Mouse (Mus musculus) testis, postnatal 10 days (tissue): Measurements from ENCODE around the gene Slc28a3.

Source experiments
- DNase-seq: peaks from one replicate; pipeline ENCODE4 v3.0.0; 2021; ENCODE audit warnings: low spot score

Slc28a3 gene

GRCm38 (mm10) chr13:58560497-58561138 lies 50.1 kb downstream of the Slc28a3 start:
- peak; percentile 68 for DNase-seq

DNA sequence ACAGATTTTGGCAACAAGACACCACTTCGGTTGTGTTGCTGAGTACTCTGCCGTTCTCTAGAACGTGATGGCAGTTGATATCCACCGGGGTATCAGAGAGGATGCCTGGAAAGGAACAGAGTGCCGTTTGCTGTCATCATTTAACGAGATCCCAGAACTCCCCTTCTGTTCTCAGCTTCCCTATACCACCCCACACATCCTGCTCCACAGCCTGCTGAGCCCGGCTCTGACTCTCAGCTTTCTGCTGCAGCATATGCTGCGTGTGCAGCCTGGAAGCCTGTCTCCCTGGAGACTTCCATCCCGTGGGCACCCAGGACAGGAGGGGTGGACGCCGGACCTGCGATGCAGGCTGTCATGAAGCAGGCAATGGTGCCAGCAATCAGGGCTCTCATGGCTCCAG lies 52.5 kb downstream of the Slc28a3 start:
- no peak for DNase-seq

GRCm38 (mm10) chr13:58556018-58556417 lies 54.7 kb downstream of the Slc28a3 start:
- DNase-seq: peak; percentile 62

DNA sequence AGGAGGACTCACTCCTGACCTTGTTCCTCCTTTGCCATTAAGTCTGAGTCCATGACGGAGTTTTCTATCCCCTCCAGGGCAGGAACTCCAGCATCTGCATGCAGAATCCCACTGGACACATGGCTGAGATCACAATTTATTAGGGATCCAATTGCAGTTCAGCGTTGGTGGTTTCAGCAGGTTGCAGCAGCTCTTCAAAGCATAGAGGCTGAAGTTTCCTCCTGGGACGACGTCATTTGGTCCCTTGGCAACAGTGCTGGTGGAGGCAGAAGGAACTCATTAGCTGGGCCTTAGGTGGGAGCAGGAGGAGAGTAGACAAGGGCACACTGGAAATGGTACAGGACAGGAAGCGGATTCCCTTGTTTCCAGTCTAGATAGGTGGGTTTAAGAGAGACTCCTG lies 55.1 kb downstream of the Slc28a3 start:
- DNase-seq: no peak

GRCm38 (mm10) chr13:58551924-58552323 lies 58.8 kb downstream of the Slc28a3 start:
- no peak for DNase-seq

- DNase-seq: no peak
These were observed 63.1 kb downstream of the Slc28a3 start for GRCm38 (mm10) chr13:58547570-58547969.

GRCm38 (mm10) chr13:58543688-58544408 lies 66.8 kb downstream of the Slc28a3 start:
- no peak for DNase-seq

DNA sequence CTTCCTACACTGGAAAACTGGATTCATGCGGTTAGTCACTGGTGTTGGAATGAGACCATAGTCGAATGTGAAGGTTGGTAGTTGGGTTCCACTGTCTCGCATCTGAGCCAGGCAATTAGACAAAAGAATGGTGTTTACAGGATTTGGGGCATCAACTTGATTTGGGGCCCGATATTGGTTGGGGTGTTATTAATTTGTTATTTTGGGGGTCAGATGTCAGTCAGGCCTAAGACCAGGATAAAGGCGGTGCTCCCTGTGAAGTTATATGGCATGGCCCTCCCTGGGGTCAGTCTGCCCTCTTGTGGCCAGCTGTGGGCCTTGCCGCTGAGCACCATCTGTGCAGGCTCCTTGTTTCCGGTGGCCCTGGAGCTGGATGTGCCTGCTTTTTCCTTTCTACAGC lies 67.6 kb downstream of the Slc28a3 start:
- peak; percentile 91 for DNase-seq

DNA sequence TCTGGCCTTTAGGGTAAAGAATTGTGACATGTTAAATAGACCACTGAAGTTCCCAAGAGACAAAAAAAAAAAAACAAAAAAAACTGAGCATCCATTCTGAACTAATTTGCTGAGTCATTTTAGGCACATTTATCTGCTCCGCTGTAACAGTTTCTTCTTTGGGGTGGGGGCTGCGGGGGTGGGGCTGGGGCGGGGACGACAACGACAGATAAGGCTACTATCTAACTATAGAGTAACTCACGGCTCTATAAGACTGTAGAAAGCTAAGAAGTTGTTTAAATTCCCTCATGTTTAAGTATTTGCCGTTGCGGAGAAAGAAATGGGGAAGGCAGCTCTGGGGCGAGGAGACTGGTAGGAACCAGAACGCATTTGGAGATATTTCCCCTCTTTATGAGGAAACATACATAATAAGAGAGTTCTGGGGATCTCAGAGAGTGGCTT lies 68.1 kb downstream of the Slc28a3 start:
- no peak for DNase-seq

- DNase-seq: no peak
These were observed 68.5 kb downstream of the Slc28a3 start for GRCm38 (mm10) chr13:58542167-58542566.

- DNase-seq: no peak
These were observed 69.1 kb downstream of the Slc28a3 start for GRCm38 (mm10) chr13:58541620-58542019.

DNA sequence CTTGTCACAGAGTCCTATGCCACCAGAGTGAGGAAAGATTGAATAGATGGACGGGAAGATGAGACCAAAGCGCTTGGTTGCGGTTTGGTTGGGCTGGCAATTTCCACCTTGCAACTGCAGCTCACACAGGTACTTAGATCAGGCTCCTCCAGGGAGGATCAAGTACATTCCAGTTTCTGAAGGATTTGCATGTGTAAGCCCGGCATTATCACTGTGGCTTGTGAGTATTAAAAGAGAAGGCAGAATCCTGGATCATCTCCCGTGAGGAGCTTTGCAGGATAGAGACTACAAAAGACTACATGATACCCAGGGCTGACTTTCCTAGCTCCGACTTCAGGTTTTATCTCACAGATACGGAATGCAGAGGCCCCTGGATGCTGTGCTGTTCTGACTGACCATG lies 71.7 kb downstream of the Slc28a3 start:
- no peak for DNase-seq

DNA sequence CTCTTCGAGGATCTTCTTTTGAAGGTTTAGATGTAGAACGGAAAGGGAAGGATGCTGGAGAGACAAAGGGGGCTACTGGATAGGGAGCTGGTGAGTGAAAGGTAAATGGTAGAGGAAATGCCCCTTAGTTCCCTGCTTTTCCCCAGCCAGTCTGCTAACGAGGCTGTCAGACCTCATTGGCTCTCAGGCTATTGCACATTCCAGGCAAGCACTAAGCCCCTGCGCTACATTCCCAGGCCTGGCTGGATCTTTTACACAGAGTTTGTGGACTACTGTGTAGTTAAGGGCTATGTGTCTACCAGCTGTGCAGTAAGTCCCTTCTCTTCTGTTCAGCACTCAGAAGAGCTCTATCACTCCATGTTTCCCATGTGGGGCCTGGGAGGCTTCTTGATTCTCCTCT lies 72.3 kb downstream of the Slc28a3 start:
- no peak for DNase-seq

GRCm38 (mm10) chr13:58537916-58538233 lies 72.8 kb downstream of the Slc28a3 start:
- DNase-seq: no peak

DNA sequence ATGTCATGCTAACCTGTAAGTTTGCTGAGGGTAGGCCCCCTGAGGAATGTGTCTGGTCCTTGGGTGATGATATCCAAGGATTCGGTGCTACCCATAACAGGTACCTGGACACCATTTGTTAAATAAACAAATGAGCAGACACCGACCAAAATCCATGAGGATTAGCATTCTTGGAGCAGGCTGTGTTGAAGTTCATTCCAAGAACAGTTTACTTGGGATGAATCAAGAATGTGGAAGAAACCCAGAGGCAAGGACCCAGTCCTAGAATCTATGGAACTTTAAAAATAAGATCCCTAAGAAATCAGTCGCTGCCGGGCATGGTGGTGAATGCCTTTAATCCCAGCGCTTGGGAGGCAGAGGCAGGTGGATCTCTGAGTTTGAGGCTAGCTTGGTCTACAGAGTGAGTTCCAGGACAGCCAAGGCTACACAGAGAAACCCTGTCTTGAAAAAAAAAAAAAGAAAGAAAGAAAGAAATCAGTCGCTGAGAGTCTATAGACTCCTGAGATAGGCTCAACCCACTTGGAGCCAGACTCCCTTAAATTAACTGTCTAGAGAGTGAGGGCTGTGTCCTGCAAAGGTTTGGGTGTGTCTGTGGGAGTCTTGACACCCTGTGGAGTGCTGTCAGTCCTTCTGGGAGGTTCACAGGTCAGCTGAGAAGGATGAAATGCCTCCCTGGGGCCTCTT lies 73.3 kb downstream of the Slc28a3 start:
- no peak for DNase-seq

- no peak for DNase-seq
These were observed 74.0 kb downstream of the Slc28a3 start for GRCm38 (mm10) chr13:58536466-58537231.

DNA sequence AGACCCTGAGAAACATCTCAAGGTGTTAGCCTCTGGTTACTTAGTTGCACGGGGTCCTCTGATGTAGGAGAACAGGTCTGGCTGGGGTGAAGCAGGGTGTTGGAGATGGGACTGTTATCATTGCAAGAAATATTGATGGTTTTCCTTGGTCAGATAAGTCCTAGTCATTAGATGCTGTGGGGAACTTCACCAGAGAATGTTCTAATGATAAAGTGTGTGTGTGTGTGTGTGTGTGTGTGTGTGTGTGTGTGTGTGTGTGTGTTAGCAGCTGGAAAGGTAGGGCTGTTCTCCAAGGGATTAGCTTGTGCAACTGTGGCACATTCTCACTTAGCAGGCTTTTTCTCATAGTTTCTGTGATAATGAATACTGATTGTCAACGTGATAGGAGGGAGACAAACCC lies 75.4 kb downstream of the Slc28a3 start:
- DNase-seq: no peak

GRCm38 (mm10) chr13:58534861-58535260 lies 75.8 kb downstream of the Slc28a3 start:
- DNase-seq: no peak

GRCm38 (mm10) chr13:58534216-58534841 lies 76.3 kb downstream of the Slc28a3 start:
- DNase-seq: no peak

DNA sequence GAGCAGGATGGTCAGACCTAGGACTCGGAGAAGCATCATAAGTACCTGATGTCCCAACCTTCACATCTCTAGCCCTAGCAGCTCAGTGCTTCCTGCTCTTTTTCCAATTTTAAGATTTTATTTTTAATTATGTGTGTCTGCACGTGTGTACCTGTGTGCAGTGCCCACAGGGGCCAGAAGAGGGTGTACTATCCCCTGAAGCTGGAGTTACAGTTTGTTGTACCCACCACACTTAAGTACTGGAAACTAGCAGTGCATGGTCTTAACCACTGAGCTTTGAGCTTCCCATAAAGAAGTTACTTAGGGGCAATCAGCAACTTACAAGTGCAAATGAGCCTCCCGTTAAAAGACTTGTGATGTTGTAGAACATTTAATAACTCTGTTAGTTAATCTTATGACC lies 86.1 kb downstream of the Slc28a3 start:
- no peak for DNase-seq

DNA sequence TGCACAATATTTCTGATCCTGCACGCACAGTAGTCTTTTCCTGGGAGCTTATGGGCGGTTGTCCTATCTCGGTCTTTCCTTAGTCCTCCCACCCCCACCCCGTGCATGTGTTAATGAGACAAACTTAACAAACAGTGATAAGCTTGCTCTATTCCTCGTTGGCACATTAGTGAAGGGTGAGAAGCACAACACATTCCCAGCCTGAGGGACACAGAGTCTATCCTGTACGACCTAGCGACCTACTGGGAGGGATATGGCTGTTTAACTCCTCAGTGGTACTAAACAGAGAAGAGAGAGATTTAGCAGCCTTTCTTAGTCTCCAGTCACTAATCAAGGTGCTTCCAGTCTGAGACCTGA lies 86.9 kb downstream of the Slc28a3 start:
- DNase-seq: no peak
